Mouse (Mus musculus): ENCODE measurements around the gene Itga4.

The Itga4 gene

GRCm38 (mm10) chr2:79255192-79256000 is at the start of gene Itga4:
Itga4 (plus strand) TSS chr2:79255426.
- peak; percentile 96 for DNase-seq (ENCODE audit: low spot score)

GRCm38 (mm10) chr2:79206191-79206755 is 49.0 kb upstream of the Itga4 start:
- no peak for DNase-seq (ENCODE audit: low spot score)

GRCm38 (mm10) chr2:79214982-79215381 is 40.2 kb upstream of the Itga4 start:
- DNase-seq (ENCODE audit: low spot score), result no peak

GRCm38 (mm10) chr2:79215479-79215878 is 39.7 kb upstream of the Itga4 start:
- no peak for DNase-seq (ENCODE audit: low spot score)

- no peak for DNase-seq (ENCODE audit: low spot score)
Measured at GRCm38 (mm10) chr2:79224714-79225426, 30.4 kb upstream of the Itga4 start.

GRCm38 (mm10) chr2:79227805-79228241 is 27.4 kb upstream of the Itga4 start:
- no peak for DNase-seq (ENCODE audit: low spot score)

GRCm38 (mm10) chr2:79231056-79231949 is 23.9 kb upstream of the Itga4 start:
- DNase-seq (ENCODE audit: low spot score), result no peak

- DNase-seq (ENCODE audit: low spot score), result no peak
Measured at GRCm38 (mm10) chr2:79235767-79236487, 19.3 kb upstream of the Itga4 start.

- DNase-seq (ENCODE audit: low spot score), result no peak
Measured at GRCm38 (mm10) chr2:79237216-79237615, 18.0 kb upstream of the Itga4 start.

GRCm38 (mm10) chr2:79244276-79244675 is 10.9 kb upstream of the Itga4 start:
- DNase-seq (ENCODE audit: low spot score), result no peak

GRCm38 (mm10) chr2:79244743-79245142 is 10.5 kb upstream of the Itga4 start:
- DNase-seq (ENCODE audit: low spot score), result no peak

GRCm38 (mm10) chr2:79248283-79248682 is 6.9 kb upstream of the Itga4 start:
- no peak for DNase-seq (ENCODE audit: low spot score)

GRCm38 (mm10) chr2:79250510-79250909 is 4.7 kb upstream of the Itga4 start:
- DNase-seq (ENCODE audit: low spot score), result no peak

- peak; percentile 57 for DNase-seq (ENCODE audit: low spot score)
Measured at GRCm38 (mm10) chr2:79253754-79254197, 1.4 kb upstream of the Itga4 start.

- peak; percentile 58 for DNase-seq (ENCODE audit: low spot score)
Measured at GRCm38 (mm10) chr2:79254588-79255191, 536 bp upstream of the Itga4 start.

GRCm38 (mm10) chr2:79256001-79256339 is 744 bp downstream of the Itga4 start:
- no peak for DNase-seq (ENCODE audit: low spot score)

- DNase-seq (ENCODE audit: low spot score), result no peak
Measured at GRCm38 (mm10) chr2:79256376-79256775, 1.1 kb downstream of the Itga4 start.

- DNase-seq (ENCODE audit: low spot score), result no peak
Measured at GRCm38 (mm10) chr2:79256880-79257279, 1.7 kb downstream of the Itga4 start.

GRCm38 (mm10) chr2:79257411-79257810 is 2.2 kb downstream of the Itga4 start:
- DNase-seq (ENCODE audit: low spot score), result no peak

GRCm38 (mm10) chr2:79259326-79259725 is 4.1 kb downstream of the Itga4 start:
- peak; percentile 57 for DNase-seq (ENCODE audit: low spot score)

- DNase-seq (ENCODE audit: low spot score), result peak; percentile 76
Measured at GRCm38 (mm10) chr2:79265665-79266064, 10.4 kb downstream of the Itga4 start.

Data from spleen, adult 12 weeks (tissue).